In genomic region chr14:33212958-33213309, GRCm38 (mm10) we compare ENCODE assay signal across 11 mouse cellular contexts.
"Had no signal": no experiment of that assay in that cellular context is flagged by ENCODE, and none has a peak within 500 bp of the region (broad histone marks: within the 10 kb centered on the region; RNA-seq: fewer than 3 reads in every experiment).

No protein-coding gene starts in this region.

- DNase-seq: liver, postnatal 0 days; lung, adult 2 months; lung, postnatal 14 days; lung, postnatal 36 days; retina, postnatal 1 day; right cerebral cortex, adult 18-20 months; right cerebral cortex, postnatal 25 days; right cerebral cortex, postnatal 4 days; thymus, adult 2 months; thymus, postnatal 25 days; thymus, postnatal 4 days had no signal
